Mouse (Mus musculus): Measurements from ENCODE around the gene Mapk1ip1. TPM values are rescaled to one million over a fixed set of nuclear protein-coding genes. Genes with fewer than 3 reads are reported as not detected.
A peak's percentile ranks its signal among the peaks of the same experiment; 100 is the strongest.

Gene Mapk1ip1
- 10 to 100 TPM; 39.6 to 44.7 TPM for total RNA-seq (2021)
- long read RNA-seq, experiment 1, transcript Mapk1ip1-201 (2 exons, 1,502 nt), result major isoform, 21 of 27 reads
- long read RNA-seq, experiment 1, partial matches to known transcripts, result 0 of 27 reads
- long read RNA-seq, experiment 1, other reads (novel, unspliced or antisense), result 4 of 27 reads
- long read RNA-seq, experiment 2, transcript Mapk1ip1-201 (2 exons, 1,502 nt), result major isoform, 10 of 18 reads
- long read RNA-seq, experiment 2, partial matches to known transcripts, result 0 of 18 reads
- long read RNA-seq, experiment 2, other reads (novel, unspliced or antisense), result 6 of 18 reads

DNA sequence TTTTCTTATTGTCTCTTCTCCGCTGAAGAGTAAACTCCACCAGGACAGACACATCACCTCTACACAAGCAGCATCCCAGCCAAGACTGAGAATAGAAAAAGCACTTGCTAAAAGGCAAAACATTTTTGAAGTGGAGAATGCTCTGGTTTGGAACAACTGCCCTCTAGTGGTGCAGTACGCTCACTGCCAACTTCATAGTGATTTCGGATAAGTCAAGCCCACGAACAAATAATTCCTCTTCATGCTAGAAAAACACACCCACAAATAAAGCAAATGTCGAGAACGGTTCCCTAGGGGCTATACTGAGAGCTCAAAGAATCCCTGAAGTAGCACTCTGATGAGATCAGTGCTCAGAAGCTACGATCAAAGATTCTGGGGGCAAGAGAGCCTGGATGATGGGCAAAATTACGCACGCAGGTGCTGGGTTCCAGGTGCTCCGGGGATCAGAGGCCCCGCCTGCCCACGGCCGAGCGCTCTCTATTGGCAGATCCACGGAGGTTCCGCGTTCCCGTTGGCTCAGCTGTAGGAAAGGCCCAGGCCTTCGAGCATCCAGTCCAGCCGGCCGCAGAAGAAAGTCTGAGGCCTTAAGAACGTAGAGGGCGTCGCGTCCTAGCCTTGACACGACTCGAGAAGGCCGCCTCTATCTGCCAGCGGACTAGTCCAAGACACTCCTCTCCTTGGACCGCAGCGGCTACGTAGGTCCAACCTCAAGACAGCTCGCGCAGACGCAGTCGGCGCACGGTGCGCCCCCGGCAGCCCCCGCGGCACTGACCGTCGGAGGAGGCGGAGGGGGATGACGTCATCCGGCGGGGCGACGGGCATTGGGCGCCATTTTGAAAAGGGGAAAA is at the start of gene Mapk1ip1, which contains the start of gene Ppp2r2d:
Gene Mapk1ip1, minus strand, starts transcription at position 730 of the 848 bp plus-strand sequence.
Gene Ppp2r2d, plus strand, starts transcription at position 536 of the 848 bp plus-strand sequence.
- Histone ChIP-seq H3K4me3 (peak within 1 kb of the TSS; percentile 91), H3K27ac (peak within 1 kb of the TSS; percentile 94)
- TF ChIP-seq CTCF (IDR thresholded peaks at IDR 0.05), result peak; percentile 88
- intact Hi-C loops (cut with DNase I), result loop anchor here (10.0 kb wide), 1 partner anchor 539 kb away; the partner anchor contains the start of gene Inpp5a
- peak; percentile 95 to 97 for DNase-seq (ENCODE audit: extremely low spot score in 1 of 2, low spot score in 2 of 2)

GRCm38 (mm10) chr7:138885365-138886289 is 39.6 kb upstream of the Mapk1ip1 start:
- intact Hi-C loops (cut with DNase I), result no loop called here
- no peak overlapping the region for H3K27ac ChIP-seq
- no peak overlapping the region for H3K4me3 ChIP-seq
- DNase-seq (ENCODE audit: extremely low spot score in 1 of 2, low spot score in 2 of 2), result no peak
- TF ChIP-seq CTCF (IDR thresholded peaks at IDR 0.05), result no peak

DNA sequence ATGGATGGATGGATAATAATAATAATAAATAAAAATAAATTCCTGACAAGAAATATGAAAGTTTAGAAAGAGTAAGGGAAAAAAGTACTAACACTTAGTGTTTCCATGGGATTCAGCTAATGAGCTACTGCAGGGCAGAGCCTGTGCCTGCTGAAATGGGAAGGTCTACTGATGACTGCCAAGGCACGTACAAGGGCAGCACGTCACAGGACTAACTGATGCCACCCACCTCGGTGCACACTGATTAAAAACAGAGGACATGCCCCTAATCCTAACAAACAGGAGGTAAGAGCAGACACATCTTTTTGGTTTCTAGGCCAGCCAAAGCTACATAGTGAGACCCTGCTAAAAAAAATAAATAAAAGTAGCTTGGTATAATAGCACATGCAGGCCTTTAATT is 37.7 kb upstream of the Mapk1ip1 start:
- DNase-seq (ENCODE audit: extremely low spot score in 1 of 2, low spot score in 2 of 2), result no peak
- Histone ChIP-seq H3K4me3 (no peak overlapping the region), H3K27ac (no peak overlapping the region)
- TF ChIP-seq CTCF (IDR thresholded peaks at IDR 0.05), result no peak
- intact Hi-C loops (cut with DNase I), result no loop called here

GRCm38 (mm10) chr7:138875031-138875430 is 29.0 kb upstream of the Mapk1ip1 start:
- H3K4me3 ChIP-seq, result no peak overlapping the region
- intact Hi-C loops (cut with DNase I), result no loop called here

DNA sequence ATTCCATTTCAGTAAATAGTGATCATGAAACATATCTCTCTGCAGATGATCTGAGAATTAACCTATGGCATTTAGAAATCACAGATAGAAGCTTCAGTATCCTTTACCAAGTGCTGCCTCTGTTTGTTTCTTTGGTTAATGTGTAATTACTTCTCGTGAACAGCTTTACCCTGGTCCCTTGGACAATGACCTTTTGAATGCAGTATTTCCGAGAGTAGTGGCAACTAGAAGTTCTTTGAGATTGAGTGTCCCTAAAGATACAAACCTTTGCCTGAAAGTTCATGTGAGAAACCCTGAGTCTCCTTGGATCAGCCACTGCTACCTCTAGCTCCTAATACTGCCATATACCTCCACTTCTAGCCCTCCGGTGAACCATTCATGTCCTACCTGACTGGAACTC is 26.9 kb upstream of the Mapk1ip1 start:
- Histone ChIP-seq H3K27ac (no peak overlapping the region), H3K4me3 (no peak overlapping the region)
- TF ChIP-seq CTCF (IDR thresholded peaks at IDR 0.05), result no peak
- intact Hi-C loops (cut with DNase I), result no loop called here
- no peak for DNase-seq (ENCODE audit: extremely low spot score in 1 of 2, low spot score in 2 of 2)

More at GRCm38 (mm10) chr7:138875031-138875430, 29.0 kb upstream of the Mapk1ip1 start:
- DNase-seq (ENCODE audit: extremely low spot score in 1 of 2, low spot score in 2 of 2), result no peak
- no peak overlapping the region for H3K27ac ChIP-seq
- no peak for TF ChIP-seq CTCF (IDR thresholded peaks at IDR 0.05)

DNA sequence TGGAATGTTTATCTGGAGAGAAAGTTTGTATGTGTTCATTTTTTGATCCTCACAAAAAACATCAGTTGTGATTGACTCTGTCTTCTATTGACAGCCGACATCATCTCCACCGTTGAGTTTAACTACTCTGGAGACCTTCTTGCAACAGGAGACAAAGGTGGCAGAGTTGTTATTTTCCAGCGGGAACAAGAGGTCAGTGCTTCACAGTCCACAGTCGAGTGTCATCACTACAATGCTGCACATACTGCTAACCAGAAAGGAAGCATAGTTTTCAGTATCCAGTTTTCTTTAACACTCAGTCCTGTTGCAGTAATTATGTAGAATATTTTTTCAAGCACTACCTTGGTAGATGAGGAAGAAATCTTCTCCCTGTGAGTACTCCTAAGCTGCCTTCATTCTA is 22.2 kb upstream of the Mapk1ip1 start:
- Histone ChIP-seq H3K4me3 (no peak overlapping the region), H3K27ac (no peak overlapping the region)
- DNase-seq (ENCODE audit: extremely low spot score in 1 of 2, low spot score in 2 of 2), result no peak
- intact Hi-C loops (cut with DNase I), result no loop called here
- no peak for TF ChIP-seq CTCF (IDR thresholded peaks at IDR 0.05)

- TF ChIP-seq CTCF (IDR thresholded peaks at IDR 0.05), result no peak; the same call in 1 of the 2 replicates
- intact Hi-C loops (cut with DNase I), result no loop called here
- H3K4me3 ChIP-seq, result no peak overlapping the region
- no peak for DNase-seq (ENCODE audit: extremely low spot score in 1 of 2, low spot score in 2 of 2)
- no peak overlapping the region for H3K27ac ChIP-seq
Observed at GRCm38 (mm10) chr7:138867286-138867685, 21.2 kb upstream of the Mapk1ip1 start.

- no peak for TF ChIP-seq CTCF (IDR thresholded peaks at IDR 0.05)
Observed at GRCm38 (mm10) chr7:138864776-138865175, 18.7 kb upstream of the Mapk1ip1 start.

DNA sequence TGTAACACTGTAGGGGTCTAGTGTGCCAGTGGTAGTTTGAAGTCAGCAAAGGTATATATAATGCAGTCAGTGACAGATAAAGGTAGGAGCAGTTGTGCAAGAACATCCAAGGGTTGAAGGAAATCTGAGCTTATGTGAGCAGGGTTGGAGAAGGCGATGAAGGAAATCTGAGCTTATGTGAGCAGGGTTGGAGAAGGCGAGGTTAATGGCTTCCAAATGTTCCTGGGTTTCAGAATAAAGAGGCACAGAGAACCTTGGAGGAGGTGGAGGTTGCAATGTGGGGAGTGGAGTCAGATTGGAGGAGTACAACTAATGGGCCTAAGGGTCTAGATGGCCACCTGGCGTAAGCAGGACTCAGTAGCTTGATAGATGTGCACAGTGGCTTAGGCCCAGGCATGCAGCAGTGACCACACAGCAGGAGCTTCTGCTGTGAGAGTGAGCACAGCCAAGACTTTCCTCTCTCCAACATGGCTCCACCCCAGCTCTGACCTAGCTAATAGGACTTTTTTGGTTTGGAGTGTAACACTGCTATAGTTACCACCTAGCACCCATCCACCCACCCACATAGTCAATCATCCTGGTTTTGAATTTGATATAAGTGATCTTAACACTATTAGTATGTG is 18.0 kb upstream of the Mapk1ip1 start:
- Histone ChIP-seq H3K4me3 (no peak overlapping the region), H3K27ac (no peak overlapping the region)
- intact Hi-C loops (cut with DNase I), result no loop called here
- no peak for TF ChIP-seq CTCF (IDR thresholded peaks at IDR 0.05)
- no peak for DNase-seq (ENCODE audit: extremely low spot score in 1 of 2, low spot score in 2 of 2)

More at GRCm38 (mm10) chr7:138864776-138865175, 18.7 kb upstream of the Mapk1ip1 start:
- intact Hi-C loops (cut with DNase I), result no loop called here
- Histone ChIP-seq H3K4me3 (no peak overlapping the region), H3K27ac (no peak overlapping the region)
- DNase-seq (ENCODE audit: extremely low spot score in 1 of 2, low spot score in 2 of 2), result no peak

- no peak for TF ChIP-seq CTCF (IDR thresholded peaks at IDR 0.05)
- no peak overlapping the region; the same call in 1 of the 2 replicates for H3K27ac ChIP-seq
- DNase-seq (ENCODE audit: extremely low spot score in 1 of 2, low spot score in 2 of 2), result no peak
- no peak overlapping the region for H3K4me3 ChIP-seq
- intact Hi-C loops (cut with DNase I), result no loop called here
Observed at GRCm38 (mm10) chr7:138856670-138857069, 10.6 kb upstream of the Mapk1ip1 start.

DNA sequence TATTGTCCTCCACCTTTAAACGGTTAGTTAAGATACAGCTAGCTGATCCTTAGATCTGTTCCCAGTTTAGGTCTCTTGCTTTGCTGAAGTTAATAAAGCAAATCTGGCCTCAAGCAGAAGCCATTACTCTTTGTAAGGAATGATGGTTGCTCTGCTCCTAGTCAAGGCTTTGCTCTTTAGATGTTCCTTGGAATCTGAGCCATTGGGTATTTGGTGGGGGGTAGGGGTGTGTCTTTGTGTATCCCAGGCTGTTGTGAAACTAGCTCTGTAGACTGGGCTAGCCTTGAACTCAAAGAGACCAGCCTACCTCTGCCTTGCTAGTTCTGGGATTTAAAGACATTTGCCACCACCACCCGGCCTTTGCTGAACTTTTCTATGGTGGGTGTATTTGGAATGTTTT is 8.1 kb upstream of the Mapk1ip1 start:
- TF ChIP-seq CTCF (IDR thresholded peaks at IDR 0.05), result no peak
- H3K4me3 ChIP-seq, result no peak overlapping the region
- no peak overlapping the region for H3K27ac ChIP-seq
- no peak for DNase-seq (ENCODE audit: extremely low spot score in 1 of 2, low spot score in 2 of 2)
- intact Hi-C loops (cut with DNase I), result no loop called here
